Mouse (Mus musculus): ENCODE measurements around the gene Gatd1. TPM values are rescaled to one million over a fixed set of nuclear protein-coding genes. Genes with fewer than 3 reads are reported as not detected.
A peak's percentile ranks its signal among the peaks of the same experiment; 100 is the strongest.

Gatd1 gene
- polyA plus RNA-seq, 1 experiment from 2014 or later, result 32.2 TPM

- Histone ChIP-seq H3K27ac (ENCODE audit: low read depth, low read length) (no peak overlapping the region), H3K9ac (ENCODE audit: low read depth, low read length) (no peak overlapping the region), H3K9me3 (replicated peaks; ENCODE audit: control insufficient read depth, low read length) (no peaks in the 10 kb centered on the region), H3K4me3 (ENCODE audit: low read depth, low read length) (no peak overlapping the region), H3K4me2 (no peak overlapping the region), H3K36me3 (ENCODE audit: control insufficient read depth, insufficient read depth, low read length) (no peaks in the 10 kb centered on the region), H3K27me3 (ENCODE audit: control insufficient read depth, insufficient read depth, low read length) (no peaks in the 10 kb centered on the region), H3K4me1 (ENCODE audit: control insufficient read depth, insufficient read depth, low read length) (no peaks in the 10 kb centered on the region)
- ATAC-seq (replicated peaks; ENCODE audit: insufficient number of reproducible peaks, low FRiP score, low TSS enrichment), result no peak
- whole genome bisulfite sequencing (ENCODE audit: insufficient replicate concordance), result 72% methylated on average over 6 of the region's 6 CpGs
These were observed 40.3 kb downstream of the Gatd1 start for GRCm38 (mm10) chr7:141373611-141374010.

DNA sequence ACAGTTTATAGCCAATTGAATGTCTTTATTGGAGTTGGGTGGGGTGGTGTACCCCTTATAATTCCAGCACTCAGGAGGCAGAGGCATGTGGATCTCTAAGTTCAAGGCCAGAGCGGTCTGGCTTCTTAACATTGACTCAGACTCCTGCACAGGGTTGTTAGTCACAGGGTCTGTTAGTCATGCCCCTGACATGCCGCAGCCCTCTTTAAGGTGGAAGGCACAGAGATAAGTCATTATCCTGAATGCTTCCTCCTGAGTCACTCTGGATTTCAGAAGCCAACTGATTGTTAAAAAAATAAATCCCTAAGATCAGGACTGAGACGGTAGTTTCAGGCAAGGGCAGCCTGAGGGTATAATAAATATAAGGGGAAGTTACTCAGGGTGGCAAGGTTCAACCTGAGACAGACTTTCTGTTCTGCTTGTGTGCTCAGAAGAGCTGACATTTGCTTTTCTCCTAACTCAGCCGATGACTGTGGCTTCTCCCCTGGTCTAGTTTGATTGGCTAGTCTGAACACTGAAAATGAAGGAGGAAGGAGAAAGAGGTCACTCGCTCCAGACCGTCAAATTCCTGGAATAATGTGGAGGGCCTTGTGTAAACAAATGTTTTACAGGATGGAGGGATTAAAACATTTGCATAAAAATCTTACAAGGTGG is 41.9 kb downstream of the Gatd1 start:
- Histone ChIP-seq H3K4me1 (ENCODE audit: control insufficient read depth, insufficient read depth, low read length) (no peaks in the 10 kb centered on the region), H3K27ac (ENCODE audit: low read depth, low read length) (no peak overlapping the region), H3K36me3 (ENCODE audit: control insufficient read depth, insufficient read depth, low read length) (no peaks in the 10 kb centered on the region), H3K9ac (ENCODE audit: low read depth, low read length) (no peak overlapping the region), H3K4me3 (ENCODE audit: low read depth, low read length) (no peak overlapping the region), H3K4me2 (no peak overlapping the region), H3K9me3 (replicated peaks; ENCODE audit: control insufficient read depth, low read length) (no peaks in the 10 kb centered on the region), H3K27me3 (ENCODE audit: control insufficient read depth, insufficient read depth, low read length) (no peaks in the 10 kb centered on the region)
- ATAC-seq (replicated peaks; ENCODE audit: insufficient number of reproducible peaks, low FRiP score, low TSS enrichment), result no peak
- 44% methylated on average over 6 of the region's 6 CpGs for WGBS (ENCODE audit: insufficient replicate concordance)

DNA sequence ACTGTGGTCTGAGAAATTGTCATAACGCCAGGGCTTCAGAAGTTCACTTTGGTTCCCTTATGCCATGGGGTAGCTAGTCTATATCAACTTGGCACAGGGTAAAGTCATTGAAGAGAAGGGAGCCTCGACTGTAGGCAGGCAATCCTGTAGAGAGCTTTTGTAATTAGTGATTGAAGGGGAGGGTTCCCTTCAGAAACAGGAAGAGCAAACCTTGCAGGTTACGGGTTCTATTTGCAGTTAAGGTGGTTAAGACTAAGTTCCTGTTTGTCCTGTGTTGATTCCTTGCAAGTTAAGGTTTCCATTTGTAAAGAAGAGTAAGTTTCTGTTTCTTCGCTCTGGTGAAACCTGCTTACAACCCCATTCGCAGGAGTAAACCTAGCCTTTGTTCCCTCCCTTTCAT is 44.0 kb downstream of the Gatd1 start:
- Histone ChIP-seq H3K4me1 (ENCODE audit: control insufficient read depth, insufficient read depth, low read length) (no peaks in the 10 kb centered on the region), H3K9ac (ENCODE audit: low read depth, low read length) (no peak overlapping the region), H3K36me3 (ENCODE audit: control insufficient read depth, insufficient read depth, low read length) (no peaks in the 10 kb centered on the region), H3K9me3 (replicated peaks; ENCODE audit: control insufficient read depth, low read length) (no peaks in the 10 kb centered on the region), H3K4me3 (ENCODE audit: low read depth, low read length) (no peak overlapping the region), H3K27me3 (ENCODE audit: control insufficient read depth, insufficient read depth, low read length) (peaks cover 2% of the 10 kb centered on the region), H3K27ac (ENCODE audit: low read depth, low read length) (no peak overlapping the region), H3K4me2 (no peak overlapping the region)
- WGBS (ENCODE audit: insufficient replicate concordance), result 68% methylated on average over 5 of the region's 5 CpGs
- ATAC-seq (replicated peaks; ENCODE audit: insufficient number of reproducible peaks, low FRiP score, low TSS enrichment), result no peak

DNA sequence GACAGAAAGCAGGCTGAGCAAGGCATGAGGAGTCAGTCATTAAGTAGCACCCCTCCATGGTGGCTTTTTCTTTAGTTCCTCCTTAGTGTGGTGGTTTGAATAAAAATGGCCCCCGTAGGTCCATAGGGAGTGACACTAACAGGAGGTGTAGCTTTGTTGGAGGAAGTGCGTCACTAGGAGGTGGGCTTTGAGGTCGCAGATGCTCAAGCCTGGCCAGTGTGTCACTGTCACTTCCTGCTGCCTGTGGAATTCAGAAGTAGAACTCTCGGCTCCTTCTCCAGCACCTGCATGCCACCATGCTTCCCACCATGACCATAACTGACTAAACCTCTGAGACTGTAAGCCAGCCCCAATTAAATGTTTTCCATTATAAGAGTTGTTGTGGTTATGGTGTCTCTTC is 46.6 kb downstream of the Gatd1 start:
- no peaks in the 10 kb centered on the region for H3K4me1 ChIP-seq (ENCODE audit: control insufficient read depth, insufficient read depth, low read length)
- H3K4me2 ChIP-seq, result no peak overlapping the region
- no peaks in the 10 kb centered on the region for H3K9me3 ChIP-seq (replicated peaks; ENCODE audit: control insufficient read depth, low read length)
- 78% methylated on average over 4 of the region's 4 CpGs for WGBS (ENCODE audit: insufficient replicate concordance)
- H3K4me3 ChIP-seq (ENCODE audit: low read depth, low read length), result no peak overlapping the region
- no peak overlapping the region for H3K27ac ChIP-seq (ENCODE audit: low read depth, low read length)
- ATAC-seq (replicated peaks; ENCODE audit: insufficient number of reproducible peaks, low FRiP score, low TSS enrichment), result no peak
- peaks cover 11% of the 10 kb centered on the region for H3K27me3 ChIP-seq (ENCODE audit: control insufficient read depth, insufficient read depth, low read length)
- no peaks in the 10 kb centered on the region for H3K36me3 ChIP-seq (ENCODE audit: control insufficient read depth, insufficient read depth, low read length)
- H3K9ac ChIP-seq (ENCODE audit: low read depth, low read length), result no peak overlapping the region

DNA sequence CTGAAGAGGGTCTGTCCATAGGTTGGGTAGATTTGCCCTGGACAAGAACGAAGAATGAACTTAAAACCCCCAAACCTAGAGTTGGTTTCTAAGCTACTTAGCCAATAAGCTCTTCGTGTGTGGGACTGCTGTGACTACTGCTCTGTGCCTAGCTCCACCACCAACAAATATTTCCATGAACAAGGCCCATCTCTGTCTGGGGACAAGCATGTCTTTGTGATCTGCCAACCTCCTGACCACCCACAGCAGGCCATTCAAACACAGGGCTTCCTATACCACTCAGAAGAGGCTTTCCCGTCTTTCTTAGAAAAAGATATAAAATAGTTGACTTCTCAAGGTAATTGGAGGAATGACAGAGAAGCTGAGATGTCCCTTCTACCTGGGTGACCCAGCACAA is 48.9 kb downstream of the Gatd1 start:
- Histone ChIP-seq H3K9ac (ENCODE audit: low read depth, low read length) (no peak overlapping the region), H3K4me2 (no peak overlapping the region; the same call in 1 of the 2 replicates), H3K9me3 (replicated peaks; ENCODE audit: control insufficient read depth, low read length) (no peaks in the 10 kb centered on the region), H3K36me3 (ENCODE audit: control insufficient read depth, insufficient read depth, low read length) (no peaks in the 10 kb centered on the region), H3K4me1 (ENCODE audit: control insufficient read depth, insufficient read depth, low read length) (no peaks in the 10 kb centered on the region), H3K27me3 (ENCODE audit: control insufficient read depth, insufficient read depth, low read length) (peaks cover 33% of the 10 kb centered on the region), H3K27ac (ENCODE audit: low read depth, low read length) (peak overlapping the region; percentile 64), H3K4me3 (ENCODE audit: low read depth, low read length) (no peak overlapping the region)
- no peak for ATAC-seq (replicated peaks; ENCODE audit: insufficient number of reproducible peaks, low FRiP score, low TSS enrichment)
- WGBS (ENCODE audit: insufficient replicate concordance), result 66% methylated on average over 3 of the region's 3 CpGs

GRCm38 (mm10) chr7:141364349-141365048 is 49.4 kb downstream of the Gatd1 start:
- Histone ChIP-seq H3K27ac (ENCODE audit: low read depth, low read length) (peak overlapping the region; percentile 64), H3K36me3 (ENCODE audit: control insufficient read depth, insufficient read depth, low read length) (no peaks in the 10 kb centered on the region), H3K4me2 (no peak overlapping the region; the same call in 1 of the 2 replicates), H3K9me3 (replicated peaks; ENCODE audit: control insufficient read depth, low read length) (no peaks in the 10 kb centered on the region), H3K4me3 (ENCODE audit: low read depth, low read length) (no peak overlapping the region), H3K27me3 (ENCODE audit: control insufficient read depth, insufficient read depth, low read length) (peaks cover 33% of the 10 kb centered on the region), H3K9ac (ENCODE audit: low read depth, low read length) (no peak overlapping the region), H3K4me1 (ENCODE audit: control insufficient read depth, insufficient read depth, low read length) (no peaks in the 10 kb centered on the region)
- WGBS (ENCODE audit: insufficient replicate concordance), result 69% methylated on average over 5 of the region's 5 CpGs
- peak; percentile 77 for ATAC-seq (replicated peaks; ENCODE audit: insufficient number of reproducible peaks, low FRiP score, low TSS enrichment)

GRCm38 (mm10) chr7:141363752-141364125 is 50.2 kb downstream of the Gatd1 start:
- peaks cover 33% of the 10 kb centered on the region for H3K27me3 ChIP-seq (ENCODE audit: control insufficient read depth, insufficient read depth, low read length)
- H3K9me3 ChIP-seq (replicated peaks; ENCODE audit: control insufficient read depth, low read length), result no peaks in the 10 kb centered on the region
- H3K4me2 ChIP-seq, result no peak overlapping the region
- H3K27ac ChIP-seq (ENCODE audit: low read depth, low read length), result peak overlapping the region; percentile 24; the same call in 1 of the 2 replicates
- H3K4me3 ChIP-seq (ENCODE audit: low read depth, low read length), result no peak overlapping the region
- H3K36me3 ChIP-seq (ENCODE audit: control insufficient read depth, insufficient read depth, low read length), result no peaks in the 10 kb centered on the region
- H3K4me1 ChIP-seq (ENCODE audit: control insufficient read depth, insufficient read depth, low read length), result no peaks in the 10 kb centered on the region
- H3K9ac ChIP-seq (ENCODE audit: low read depth, low read length), result no peak overlapping the region
- 47% methylated on average over 2 of the region's 2 CpGs for WGBS (ENCODE audit: insufficient replicate concordance)
- no peak for ATAC-seq (replicated peaks; ENCODE audit: insufficient number of reproducible peaks, low FRiP score, low TSS enrichment)

DNA sequence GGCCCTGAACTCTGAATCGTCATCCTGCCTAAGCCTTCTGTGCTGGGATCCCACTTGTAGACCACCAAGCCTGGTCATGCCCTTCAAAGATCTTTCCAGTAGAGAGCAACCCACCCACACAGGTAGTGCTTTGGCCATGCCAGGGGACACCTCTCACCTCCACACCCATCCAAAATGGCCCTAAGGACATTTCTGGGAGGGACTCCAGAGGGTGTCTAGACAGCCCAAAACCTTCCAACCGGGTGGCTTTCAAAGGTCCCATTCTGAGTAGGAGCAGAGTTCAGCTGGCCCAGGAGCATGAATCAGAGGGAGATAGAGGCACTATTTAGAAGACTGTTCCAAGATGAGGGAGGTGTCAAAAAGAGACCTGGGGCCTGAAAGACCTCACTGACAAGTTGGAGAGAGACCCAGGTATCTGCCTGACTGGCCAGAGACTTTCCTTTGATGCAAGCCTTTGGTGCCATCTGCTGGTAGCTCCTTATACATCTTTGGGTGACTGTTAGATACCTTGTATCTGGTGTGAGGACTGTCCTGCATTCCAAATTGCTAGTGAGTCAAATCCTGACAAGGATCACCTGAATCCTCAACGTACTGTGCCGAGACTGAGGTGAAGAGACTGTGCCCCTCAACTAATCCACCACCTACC is 50.7 kb downstream of the Gatd1 start:
- peak overlapping the region; percentile 24; the same call in 1 of the 2 replicates for H3K27ac ChIP-seq (ENCODE audit: low read depth, low read length)
- ATAC-seq (replicated peaks; ENCODE audit: insufficient number of reproducible peaks, low FRiP score, low TSS enrichment), result no peak

More for the DNA sequence above, 50.7 kb downstream of the Gatd1 start:
- Histone ChIP-seq H3K9ac (ENCODE audit: low read depth, low read length) (no peak overlapping the region), H3K4me1 (ENCODE audit: control insufficient read depth, insufficient read depth, low read length) (no peaks in the 10 kb centered on the region), H3K4me3 (ENCODE audit: low read depth, low read length) (no peak overlapping the region), H3K36me3 (ENCODE audit: control insufficient read depth, insufficient read depth, low read length) (no peaks in the 10 kb centered on the region), H3K4me2 (no peak overlapping the region), H3K9me3 (replicated peaks; ENCODE audit: control insufficient read depth, low read length) (no peaks in the 10 kb centered on the region), H3K27me3 (ENCODE audit: control insufficient read depth, insufficient read depth, low read length) (peaks cover 33% of the 10 kb centered on the region)
- 49% methylated on average over 4 of the region's 4 CpGs for WGBS (ENCODE audit: insufficient replicate concordance)

Data from heart, embryonic 11.5 days (tissue).